Comparison of ENCODE assay signal across 9 mouse cellular contexts in genomic region chr2:143035086-143035593, GRCm38 (mm10). TPM values are rescaled to one million over a fixed set of nuclear protein-coding genes. Genes with fewer than 3 reads are reported as not detected.
DNase-seq lines count a peak whose midpoint lies in the region; ATAC-seq and TF ChIP-seq lines count a peak whose summit lies in the region.
"Had no signal": no experiment of that assay in that cellular context is flagged by ENCODE, and none has a peak within 500 bp of the region (broad histone marks: within the 10 kb centered on the region; RNA-seq: fewer than 3 reads in every experiment).

No protein-coding gene starts in this region.

- no peaks in the 10 kb centered on the region for H3K9me3 ChIP-seq in intestine, embryonic 14.5 days (ENCODE audit: control insufficient read depth, low read length)
- H3K9me3 ChIP-seq: liver, embryonic 15.5 days had no signal

- H3K27ac ChIP-seq in liver, adult 2 months (replicated peaks; ENCODE audit: insufficient read depth, low read depth, low read length) = no peak overlapping the region
- peak overlapping the region; percentile 23; the same call in 1 of the 2 replicates for H3K27ac ChIP-seq in intestine, embryonic 14.5 days (ENCODE audit: low read depth)
- H3K27ac ChIP-seq: liver, embryonic 15.5 days had no signal

- no peak overlapping the region for H3K4me3 ChIP-seq in liver, adult 2 months (ENCODE audit: insufficient read depth, low read depth, low read length)
- H3K4me3 ChIP-seq in intestine, embryonic 14.5 days (ENCODE audit: low read depth, low read length) = no peak overlapping the region
- H3K4me3 ChIP-seq in myocyte = no peak overlapping the region
- H3K4me3 ChIP-seq: liver, embryonic 15.5 days had no signal

- DNase-seq in adrenal gland, adult 2 months = peak; percentile 4
- DNase-seq in adrenal gland, adult 18-20 months (ENCODE audit: low spot score in 2 of 2) = no peak
- DNase-seq in liver, adult 2 months (ENCODE audit: extremely low read depth, low read depth, low spot score) = peak; percentile 18
- DNase-seq in liver = no peak
- DNase-seq in intestine, embryonic 14.5 days (ENCODE audit: low spot score) = no peak
- no peak for DNase-seq in thymus, postnatal 4 days

- 78% methylated on average over 10 of the region's 10 CpGs for WGBS in liver, adult 2 months
- 63% methylated on average over 10 of the region's 10 CpGs for WGBS in intestine, embryonic 14.5 days

- TF ChIP-seq CTCF in liver, adult 2 months (IDR thresholded peaks at IDR 0.05; ENCODE audit: low read depth, low read length) = no peak

- H3K4me1 ChIP-seq in liver, adult 2 months (ENCODE audit: control insufficient read depth, insufficient read depth, low read length) = no peaks in the 10 kb centered on the region
- H3K4me1 ChIP-seq in intestine, embryonic 14.5 days (replicated peaks; ENCODE audit: control insufficient read depth, insufficient read depth, low read length) = peaks cover 5% of the 10 kb centered on the region
- H3K4me1 ChIP-seq: liver, embryonic 15.5 days had no signal

- no peak for TF ChIP-seq POLR2A in liver, adult 2 months (IDR thresholded peaks at IDR 0.05; ENCODE audit: extremely low read depth, insufficient read depth, low read length)
- no peak for TF ChIP-seq POLR2A in myocyte (IDR thresholded peaks at IDR 0.05; ENCODE audit: insufficient read length, low read depth)

- peak overlapping the region; percentile 31 for H3K4me2 ChIP-seq in intestine, embryonic 14.5 days (ENCODE audit: low read length)
- peak overlapping the region; percentile 70 for H3K4me2 ChIP-seq in myocyte (ENCODE audit: low read depth)
- H3K4me2 ChIP-seq: liver, embryonic 15.5 days had no signal

- no peak overlapping the region for H3ac ChIP-seq in myocyte (ENCODE audit: control insufficient read depth, insufficient read length)

- no peak overlapping the region for H3K9ac ChIP-seq in liver, adult 2 months (ENCODE audit: low read depth, low read length)
- H3K9ac ChIP-seq in intestine, embryonic 14.5 days (ENCODE audit: low read length) = no peak overlapping the region
- H3K9ac ChIP-seq: liver, embryonic 15.5 days had no signal

- no peak for ATAC-seq in intestine, embryonic 14.5 days (replicated peaks; ENCODE audit: low FRiP score, low TSS enrichment, low read depth)
- no peak for ATAC-seq in monocyte, adult 5-6 weeks (replicated peaks; ENCODE audit: insufficient number of reproducible peaks, low FRiP score, low TSS enrichment, poor library complexity, severe bottlenecking)

- no peaks in the 10 kb centered on the region for H3K27me3 ChIP-seq in liver, adult 2 months (ENCODE audit: control insufficient read depth, insufficient read depth, low read length)
- no peaks in the 10 kb centered on the region for H3K27me3 ChIP-seq in intestine, embryonic 14.5 days (replicated peaks; ENCODE audit: control insufficient read depth, insufficient read depth, low read length)
- peaks cover 5% of the 10 kb centered on the region for H3K27me3 ChIP-seq in myocyte (ENCODE audit: control insufficient read depth, insufficient read depth, insufficient read length)
- H3K27me3 ChIP-seq: liver, embryonic 15.5 days had no signal

- no peaks in the 10 kb centered on the region for H3K79me2 ChIP-seq in liver, adult 2 months (ENCODE audit: control insufficient read depth, insufficient read depth, low read length)
- no peaks in the 10 kb centered on the region for H3K79me2 ChIP-seq in myocyte (ENCODE audit: control insufficient read depth, insufficient read depth)

- H3K36me3 ChIP-seq in liver, adult 2 months (ENCODE audit: control insufficient read depth, insufficient read depth, low read length) = no peaks in the 10 kb centered on the region
- H3K36me3 ChIP-seq in intestine, embryonic 14.5 days (ENCODE audit: control insufficient read depth, insufficient read depth, low read length) = no peaks in the 10 kb centered on the region
- H3K36me3 ChIP-seq in myocyte (ENCODE audit: control insufficient read depth, insufficient read depth) = no peaks in the 10 kb centered on the region
- H3K36me3 ChIP-seq: liver, embryonic 15.5 days had no signal

TF ChIP-seq in myocyte, 11 proteins besides CTCF, POLR2A, EP300 and RAD21:
- TF ChIP-seq SRF (IDR thresholded peaks at IDR 0.05; ENCODE audit: control insufficient read depth, insufficient read length, low read depth) (no peak), USF1 (IDR thresholded peaks at IDR 0.05; ENCODE audit: low read depth) (peak; percentile 87)

RNA-seq across cellular contexts. Expression of gene Snrpb2, which starts 27.7 kb away (rescaled TPM):
- 10 to 100 TPM; 34.8 to 39.8 TPM for total RNA-seq in adrenal gland, adult 2 months (2021)
- polyA plus RNA-seq in adrenal gland, adult 2 months (2012; rRNA removed) = 0.57 and 0.67 TPM in 2 replicates
- 10 to 100 TPM; 38.1 to 38.2 TPM for total RNA-seq in adrenal gland, adult 18-20 months (2021)
- total RNA-seq in liver, adult 2 months (2014; rRNA removed) = 11.9 and 14.2 TPM in 2 replicates
- polyA plus RNA-seq in liver, adult 2 months (2012; rRNA removed) = 1.4 and 1.5 TPM in 2 replicates
- 81.7 and 85.7 TPM in 2 replicates for polyA plus RNA-seq in intestine, embryonic 14.5 days (2014; fragmentation: Nextera tagmentation; extraction: Ambion mirVana)
- polyA plus RNA-seq in myocyte (2012; fragmentation: generic; extraction: Trizol) = 21.0 TPM
- 89.7 to 206 TPM (median 97.5 TPM) in 3 replicates for total RNA-seq in monocyte, adult 5-6 weeks (2017)

RNA-seq across cellular contexts. Expression of gene Otor, which starts 43.1 kb away (rescaled TPM):
- not detected for total RNA-seq in adrenal gland, adult 2 months (2021)
- not detected in 2 replicates for polyA plus RNA-seq in adrenal gland, adult 2 months (2012; rRNA removed)
- not detected for total RNA-seq in adrenal gland, adult 18-20 months (2021)
- not detected in 2 replicates for total RNA-seq in liver, adult 2 months (2014; rRNA removed)
- polyA plus RNA-seq in liver, adult 2 months (2012; rRNA removed) = not detected in 2 replicates
- polyA plus RNA-seq in intestine, embryonic 14.5 days (2014; fragmentation: Nextera tagmentation; extraction: Ambion mirVana) = 1.1 and 1.5 TPM in 2 replicates
- not detected for polyA plus RNA-seq in myocyte (2012; fragmentation: generic; extraction: Trizol)
- not detected in 3 replicates for total RNA-seq in monocyte, adult 5-6 weeks (2017)
- polyA plus RNA-seq: liver, embryonic 15.5 days had no signal

Comparison
In these comparisons a context has a peak if more than half of its experiments do, and no peak if none do; other contexts are left out.
1. DNase-seq: peak in adrenal gland, adult 2 months (single experiment) and liver, adult 2 months (single experiment); none in adrenal gland, adult 18-20 months (0 of 2), liver (single experiment), intestine, embryonic 14.5 days (single experiment) and thymus, postnatal 4 days (single experiment).